Mouse (Mus musculus): Measurements from ENCODE around the gene Hey2. TPM values are rescaled to one million over a fixed set of nuclear protein-coding genes. Genes with fewer than 3 reads are reported as not detected.

Hey2 gene
- total and polyA plus RNA-seq, 2 experiments from 2014 or later, result 3.9 to 7.2 TPM

DNA sequence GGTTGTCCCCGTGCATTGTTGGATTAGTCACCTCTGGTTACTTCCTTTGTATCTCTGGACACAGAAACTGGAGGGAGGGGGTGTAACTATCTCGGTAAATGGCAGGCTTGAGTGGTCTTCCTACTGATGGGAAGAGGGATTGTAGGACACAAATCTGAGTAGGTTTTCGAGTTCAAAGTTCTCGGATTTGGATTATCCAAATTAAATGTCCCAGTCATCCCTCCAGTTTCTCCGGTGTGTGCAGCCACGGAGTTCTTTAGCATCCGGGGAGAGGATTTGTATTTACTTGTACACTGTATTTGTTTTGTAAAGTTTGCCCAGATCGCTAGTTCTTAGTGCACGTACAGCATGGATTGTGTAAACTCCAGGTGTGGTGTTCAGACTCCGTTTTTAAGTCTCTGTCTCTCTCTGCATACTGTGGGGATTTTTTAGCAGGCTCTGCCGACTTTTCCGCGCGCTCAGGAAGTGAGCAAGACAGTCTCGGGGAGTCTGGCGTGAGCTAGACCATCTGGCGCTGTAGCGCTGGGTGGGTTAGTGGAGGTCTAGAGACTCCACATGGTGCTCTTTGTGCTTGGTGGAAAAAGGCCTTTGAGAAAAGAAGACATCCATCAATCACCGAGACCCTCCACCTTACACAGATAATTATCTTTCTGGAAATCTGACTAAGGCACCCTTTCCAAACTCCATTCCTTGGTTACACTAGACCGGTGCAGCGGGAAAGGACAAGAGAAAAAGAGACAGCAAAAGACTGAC lies 1.0 kb upstream of the Hey2 start:
- WGBS, result 1% methylated on average over 21 of the region's 21 CpGs
- DNase-seq (ENCODE audit: low spot score) (peak; percentile 36), ATAC-seq (no peak)
- Histone ChIP-seq H3K4me1 (ENCODE audit: insufficient read depth, low read length) (0 out of 2 replicates have a peak, but pooled peaks cover 11% of the 10 kb centered on the region), H3K36me3 (ENCODE audit: insufficient read depth, low read length) (no peaks in the 10 kb centered on the region), H3K27me3 (ENCODE audit: insufficient read depth, low read length) (peaks cover 10% of the 10 kb centered on the region; the same call in 1 of the 2 replicates), H3K4me2 (ENCODE audit: low read depth, low read length) (peak overlapping the region; percentile 66), H3K4me3 (ENCODE audit: low read length) (peak overlapping the region; percentile 70), H3K9me3 (ENCODE audit: low read length) (no peaks in the 10 kb centered on the region), H3K9ac (replicated peaks; ENCODE audit: low read length) (peak overlapping the region; percentile 50; the same call in 1 of the 2 replicates), H3K27ac (peak overlapping the region; percentile 49; the same call in 1 of the 2 replicates)
- TF ChIP-seq CTCF (IDR thresholded peaks at IDR 0.05; ENCODE audit: low read depth), result no peak

DNA sequence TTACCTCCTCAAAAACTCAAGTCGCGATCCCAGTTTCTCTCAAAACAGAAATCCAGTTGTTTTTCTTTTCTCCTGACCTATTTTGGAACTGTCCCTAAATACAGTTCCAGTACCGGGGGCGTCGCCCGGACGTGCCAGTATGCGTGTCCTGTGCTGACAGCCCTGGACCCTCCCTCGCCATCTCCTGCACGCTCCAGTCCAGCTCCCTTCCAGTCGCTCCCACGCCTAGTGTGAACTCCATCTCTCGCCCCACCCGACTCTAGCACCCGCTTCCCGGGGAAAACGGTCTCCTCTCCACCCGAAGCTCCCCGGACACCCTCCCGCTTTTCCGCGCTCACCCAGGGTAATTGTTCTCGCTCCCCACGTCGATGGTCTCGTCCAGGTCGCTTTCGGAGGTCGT lies 373 bp downstream of the Hey2 start:
- Histone ChIP-seq H3K36me3 (ENCODE audit: insufficient read depth, low read length) (no peaks in the 10 kb centered on the region), H3K9ac (replicated peaks; ENCODE audit: low read length) (peak overlapping the region; percentile 50), H3K27ac (peak overlapping the region; percentile 69), H3K4me1 (ENCODE audit: insufficient read depth, low read length) (0 out of 2 replicates have a peak, but pooled peaks cover 11% of the 10 kb centered on the region), H3K4me2 (ENCODE audit: low read depth, low read length) (peak overlapping the region; percentile 66), H3K4me3 (ENCODE audit: low read length) (peak overlapping the region; percentile 70), H3K9me3 (ENCODE audit: low read length) (no peaks in the 10 kb centered on the region), H3K27me3 (ENCODE audit: insufficient read depth, low read length) (peaks cover 10% of the 10 kb centered on the region; the same call in 1 of the 2 replicates)
- DNase-seq (ENCODE audit: low spot score) (no peak), ATAC-seq (peak; percentile 60)
- TF ChIP-seq CTCF (IDR thresholded peaks at IDR 0.05; ENCODE audit: low read depth), result no peak
- WGBS, result under 1% methylated on average over 29 of the region's 29 CpGs

DNA sequence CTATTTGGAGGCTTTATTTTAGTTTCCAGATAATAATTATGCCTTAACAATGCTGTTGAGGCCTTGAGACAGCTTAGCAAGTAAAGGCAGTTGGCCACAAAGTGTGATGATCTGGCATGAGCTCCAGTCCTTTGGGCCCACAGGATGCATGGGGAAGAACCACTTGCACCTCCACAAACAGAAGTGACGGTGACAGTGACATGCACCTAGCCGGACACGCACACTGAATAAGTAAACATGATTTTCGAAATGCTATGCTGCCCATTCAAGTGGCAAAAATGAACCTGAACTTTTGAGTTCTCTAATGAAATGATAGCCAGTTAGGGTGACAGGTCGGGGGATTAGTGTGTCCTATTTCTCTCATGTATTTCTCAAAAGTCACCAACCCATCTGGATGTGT lies 1.8 kb downstream of the Hey2 start:
- Histone ChIP-seq H3K27ac (no peak overlapping the region), H3K4me1 (ENCODE audit: insufficient read depth, low read length) (0 out of 2 replicates have a peak, but pooled peaks cover 11% of the 10 kb centered on the region), H3K9ac (replicated peaks; ENCODE audit: low read length) (no peak overlapping the region), H3K9me3 (ENCODE audit: low read length) (no peaks in the 10 kb centered on the region), H3K36me3 (ENCODE audit: insufficient read depth, low read length) (no peaks in the 10 kb centered on the region), H3K27me3 (ENCODE audit: insufficient read depth, low read length) (peaks cover 6% of the 10 kb centered on the region; the same call in 1 of the 2 replicates), H3K4me2 (ENCODE audit: low read depth, low read length) (peak overlapping the region; percentile 66), H3K4me3 (ENCODE audit: low read length) (no peak overlapping the region)
- ATAC-seq (no peak), DNase-seq (ENCODE audit: low spot score) (no peak)
- 76% methylated on average over 5 of the region's 5 CpGs for WGBS
- TF ChIP-seq CTCF (IDR thresholded peaks at IDR 0.05; ENCODE audit: low read depth), result no peak

DNA sequence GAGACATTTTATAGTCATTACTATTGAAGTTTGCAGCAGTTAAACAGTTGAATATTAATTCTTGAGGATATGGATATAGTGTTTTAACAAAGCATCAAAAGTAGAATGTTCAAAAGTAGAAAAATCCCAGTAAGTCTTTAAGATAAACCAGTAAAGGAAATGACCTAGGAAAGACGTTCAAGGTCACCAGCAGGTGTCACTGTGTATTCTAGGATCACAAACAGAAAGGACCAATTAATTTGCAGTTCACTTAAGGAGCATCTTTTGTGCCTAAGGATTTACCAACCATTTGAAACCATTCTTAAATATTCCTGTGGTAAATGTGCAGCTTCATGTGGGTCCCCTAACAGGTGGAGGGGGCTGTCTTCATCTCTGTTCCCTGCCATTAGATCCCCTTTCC lies 4.4 kb downstream of the Hey2 start:
- Histone ChIP-seq H3K36me3 (ENCODE audit: insufficient read depth, low read length) (no peaks in the 10 kb centered on the region), H3K9ac (replicated peaks; ENCODE audit: low read length) (no peak overlapping the region), H3K27ac (no peak overlapping the region), H3K9me3 (ENCODE audit: low read length) (no peaks in the 10 kb centered on the region), H3K4me1 (ENCODE audit: insufficient read depth, low read length) (0 out of 2 replicates have a peak, but pooled peaks cover under 1% of the 10 kb centered on the region), H3K27me3 (ENCODE audit: insufficient read depth, low read length) (no peaks in the 10 kb centered on the region), H3K4me2 (ENCODE audit: low read depth, low read length) (no peak overlapping the region), H3K4me3 (ENCODE audit: low read length) (no peak overlapping the region)
- DNase-seq (ENCODE audit: low spot score) (peak; percentile 60), ATAC-seq (no peak)
- peak; percentile 68 for TF ChIP-seq CTCF (IDR thresholded peaks at IDR 0.05; ENCODE audit: low read depth)
- 11% methylated on average over 1 of the region's 1 CpGs for WGBS

DNA sequence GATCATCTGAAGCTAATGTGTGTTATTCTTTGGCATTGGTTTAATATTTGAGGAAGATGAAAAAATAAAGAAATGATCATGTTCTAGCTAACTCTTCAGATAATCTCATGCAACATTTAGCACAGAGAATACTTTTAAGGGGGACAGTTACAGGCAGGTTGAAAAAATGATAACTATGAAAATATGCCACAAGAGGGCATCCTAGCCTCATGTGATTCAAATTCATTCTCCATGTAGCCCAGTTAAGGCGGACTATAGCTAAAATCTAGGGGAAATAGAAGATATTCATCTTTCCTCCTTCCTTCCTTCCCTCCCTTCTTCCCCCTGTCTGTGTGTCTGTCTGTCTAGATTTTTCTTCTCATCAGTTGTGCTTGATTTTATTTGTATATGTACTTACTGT lies 17.6 kb downstream of the Hey2 start:
- Histone ChIP-seq H3K9ac (replicated peaks; ENCODE audit: low read length) (no peak overlapping the region), H3K4me2 (ENCODE audit: low read depth, low read length) (no peak overlapping the region), H3K27me3 (ENCODE audit: insufficient read depth, low read length) (no peaks in the 10 kb centered on the region), H3K9me3 (ENCODE audit: low read length) (no peaks in the 10 kb centered on the region), H3K4me3 (ENCODE audit: low read length) (no peak overlapping the region), H3K4me1 (ENCODE audit: insufficient read depth, low read length) (no peaks in the 10 kb centered on the region), H3K36me3 (ENCODE audit: insufficient read depth, low read length) (no peaks in the 10 kb centered on the region), H3K27ac (no peak overlapping the region)
- WGBS, result 7% methylated on average over 1 of the region's 1 CpGs
- peak; percentile 77 for TF ChIP-seq CTCF (IDR thresholded peaks at IDR 0.05; ENCODE audit: low read depth)
- DNase-seq (ENCODE audit: low spot score) (peak; percentile 82), ATAC-seq (no peak)

DNA sequence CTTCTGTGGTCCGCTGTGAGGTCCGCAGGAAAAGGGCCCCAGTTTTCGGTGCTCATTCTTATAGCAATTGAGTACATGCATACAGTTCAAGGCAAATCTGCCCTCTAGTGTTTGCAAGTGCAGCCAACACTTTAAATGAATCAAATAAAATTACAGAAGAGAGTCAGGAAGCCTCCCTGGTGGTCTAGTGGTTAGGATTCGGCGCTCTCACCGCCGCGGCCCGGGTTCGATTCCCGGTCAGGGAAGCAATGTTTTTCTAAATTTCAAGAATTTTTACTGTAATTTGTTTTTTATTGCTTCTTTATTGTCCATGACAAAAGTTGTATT lies 31.7 kb downstream of the Hey2 start:
- ATAC-seq (peak; percentile 97), DNase-seq (ENCODE audit: low spot score) (peak; percentile 94)
- Histone ChIP-seq H3K9ac (replicated peaks; ENCODE audit: low read length) (peak overlapping the region; percentile 40; the same call in 1 of the 2 replicates), H3K9me3 (ENCODE audit: low read length) (no peaks in the 10 kb centered on the region), H3K4me1 (ENCODE audit: insufficient read depth, low read length) (no peaks in the 10 kb centered on the region), H3K4me3 (ENCODE audit: low read length) (peak overlapping the region; percentile 43), H3K27ac (0 out of 2 replicates have a peak overlapping the region, but pooled peaks have one; percentile 18), H3K36me3 (ENCODE audit: insufficient read depth, low read length) (no peaks in the 10 kb centered on the region), H3K27me3 (ENCODE audit: insufficient read depth, low read length) (no peaks in the 10 kb centered on the region), H3K4me2 (ENCODE audit: low read depth, low read length) (peak overlapping the region; percentile 57)
- 5% methylated on average over 11 of the region's 11 CpGs for WGBS
- TF ChIP-seq CTCF (IDR thresholded peaks at IDR 0.05; ENCODE audit: low read depth), result peak; percentile 86
